Mouse (Mus musculus) stomach, postnatal 0 days (tissue): Measurements from ENCODE around the gene Sp8.

ENCODE experiments used
- CTCF ChIP-seq: IDR thresholded peaks from 2 replicates; pipeline ENCODE4 v1.5.1; 2016; ENCODE audit warnings: antibody characterized with exemption, low read depth, mild to moderate bottlenecking, moderate library complexity
- EP300 ChIP-seq: optimal IDR thresholded peaks from 2 replicates; pipeline ENCODE3; 2016; ENCODE audit warnings: antibody characterized with exemption

DNA sequence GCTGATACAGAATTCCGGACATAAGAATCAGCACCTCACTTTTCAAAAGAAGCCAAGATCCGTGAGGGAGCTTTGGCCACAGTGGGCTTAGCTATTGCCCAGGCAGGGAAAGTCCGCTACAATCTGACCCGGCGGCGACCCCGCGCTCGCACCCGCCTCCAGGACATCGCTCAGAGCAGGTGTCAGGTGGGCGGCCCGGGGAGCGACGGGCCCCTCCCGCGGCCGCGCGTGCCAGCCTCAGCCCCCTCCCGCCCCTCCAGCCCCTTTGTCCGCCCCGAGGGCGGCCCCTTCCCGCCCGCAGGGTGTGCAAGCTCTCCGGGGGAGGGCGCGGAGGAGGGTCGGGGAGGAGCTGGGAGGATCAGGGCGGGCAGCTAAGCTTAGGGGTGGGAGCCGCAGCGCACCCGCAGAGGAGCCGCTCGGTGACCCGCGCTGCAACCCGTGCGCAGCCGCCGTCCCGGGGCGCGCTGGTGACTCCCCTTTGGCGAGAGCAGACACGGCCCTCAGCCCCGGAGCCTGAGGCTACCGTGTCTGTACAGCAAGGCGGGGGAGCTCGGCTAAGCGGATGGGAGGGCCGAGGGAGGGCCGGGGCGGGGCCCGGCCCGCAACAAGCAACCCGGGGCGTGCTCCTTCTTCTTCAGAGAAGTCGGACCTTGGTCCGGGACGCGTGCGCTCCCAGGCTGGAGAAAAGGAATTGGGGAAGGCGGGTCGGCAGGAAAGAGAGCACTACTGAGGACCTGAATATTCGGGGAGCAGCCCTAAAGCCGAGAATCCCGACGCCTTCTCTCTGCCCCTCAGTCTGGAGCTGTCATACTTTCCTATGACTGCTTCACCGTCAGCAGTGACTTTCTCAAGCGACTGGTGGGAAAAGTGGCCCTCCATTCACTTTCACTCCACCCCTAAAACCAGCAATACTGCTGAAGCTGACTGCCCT lies 9.5 kb upstream of the Sp8 start:
- TF ChIP-seq CTCF = no peak
- TF ChIP-seq EP300 = no peak
